Mouse (Mus musculus): ENCODE data around the gene Ankrd13c.

- TF ChIP-seq CTCF (IDR thresholded peaks at IDR 0.05; ENCODE audit: extremely low read depth, insufficient read depth, low read length) (no peak), POLR2A (IDR thresholded peaks at IDR 0.05; ENCODE audit: extremely low read depth, insufficient read depth, low read length) (no peak)
These were observed 38.9 kb upstream of the Ankrd13c start for GRCm38 (mm10) chr3:157908166-157908565.
